19 mouse cellular contexts compared by ENCODE assay signal in genomic region chr12:50995664-50996063, GRCm38 (mm10).
"Had no signal": no experiment of that assay in that cellular context is flagged by ENCODE, and none has a peak within 500 bp of the region (broad histone marks: within the 10 kb centered on the region; RNA-seq: fewer than 3 reads in every experiment).

No protein-coding gene starts in this region.

- H3K4me1 ChIP-seq: liver, embryonic 12.5 days had no signal

- H3K4me3 ChIP-seq: liver, embryonic 12.5 days; midbrain, embryonic 10.5 days; midbrain, embryonic 13.5 days; myocyte; neural tube, embryonic 12.5 days had no signal

- ATAC-seq: liver, embryonic 12.5 days; midbrain, embryonic 13.5 days; midbrain, embryonic 16.5 days had no signal

- H3K9me3 ChIP-seq: liver, embryonic 12.5 days; midbrain, embryonic 10.5 days; midbrain, embryonic 13.5 days; neural tube, embryonic 12.5 days had no signal

- DNase-seq: lung, adult 18-20 months; lung, embryonic 14.5 days; lung, postnatal 10 days; lung, postnatal 4 days; retina, postnatal 1 day; right cerebral cortex, adult 18-20 months; right cerebral cortex, postnatal 25 days; right cerebral cortex, postnatal 4 days; spleen, adult 18-20 months; thymus, adult 18-20 months; thymus, postnatal 14 days; thymus, postnatal 36 days had no signal

- H3K36me3 ChIP-seq: liver, embryonic 12.5 days; midbrain, embryonic 10.5 days; midbrain, embryonic 13.5 days; neural tube, embryonic 12.5 days had no signal

- H3K9ac ChIP-seq: liver, embryonic 12.5 days; liver, embryonic 14.5 days; lung, embryonic 14.5 days; midbrain, embryonic 13.5 days; neural tube, embryonic 12.5 days had no signal

- H3K4me2 ChIP-seq: liver, embryonic 12.5 days; lung, embryonic 14.5 days; midbrain, embryonic 13.5 days; neural tube, embryonic 12.5 days had no signal

- H3K27ac ChIP-seq: liver, embryonic 12.5 days; liver, embryonic 14.5 days; midbrain, embryonic 10.5 days; midbrain, embryonic 13.5 days; neural tube, embryonic 12.5 days had no signal

- H3K27me3 ChIP-seq: liver, embryonic 12.5 days; neural tube, embryonic 12.5 days had no signal
